Mouse (Mus musculus) retina, adult 2 months (tissue): ENCODE data around the gene Zfp777.
A peak's percentile ranks its signal among the peaks of the same experiment; 100 is the strongest.

Source experiments
- DNase-seq: peaks from one replicate; pipeline ENCODE4 v3.0.0-alpha.2; 2012; ENCODE audit warnings: low read depth, low spot score

Gene Zfp777

DNA sequence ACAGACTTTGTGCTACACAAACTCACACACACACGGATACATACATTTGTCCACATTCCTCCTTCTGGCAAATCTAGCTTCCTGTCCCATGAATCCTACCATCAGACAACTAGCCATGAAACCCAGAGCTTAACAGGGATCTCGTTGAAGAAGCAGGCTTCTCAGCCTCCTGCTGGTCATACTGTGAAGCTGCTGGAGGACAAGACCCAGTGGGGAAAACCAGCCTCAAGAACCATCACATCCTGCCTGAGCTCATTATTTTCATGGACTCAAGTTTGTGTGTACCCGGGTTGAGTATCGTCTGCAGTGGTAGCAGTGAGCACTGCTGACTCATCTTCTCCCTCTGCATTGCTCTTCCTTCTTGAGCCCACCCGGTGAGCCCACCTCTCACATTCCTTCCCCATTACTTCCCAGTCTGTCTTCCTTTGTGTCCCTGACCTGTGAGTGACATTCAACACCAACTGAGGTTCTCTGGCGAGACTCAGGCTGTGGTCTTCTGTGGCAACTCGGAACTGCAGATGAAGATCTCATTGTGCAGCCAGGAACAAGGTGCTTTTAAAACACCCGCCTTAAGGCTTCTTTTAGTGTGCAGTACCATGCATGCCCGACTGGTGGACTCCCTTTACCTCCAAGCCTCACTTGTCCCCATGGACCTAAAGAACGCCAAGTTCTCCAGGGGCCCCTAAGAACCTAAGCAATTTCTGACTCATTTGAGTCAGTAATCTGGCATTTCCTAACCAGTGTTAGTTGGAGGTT is 22.6 kb downstream of the Zfp777 start:
- DNase-seq: no peak

DNA sequence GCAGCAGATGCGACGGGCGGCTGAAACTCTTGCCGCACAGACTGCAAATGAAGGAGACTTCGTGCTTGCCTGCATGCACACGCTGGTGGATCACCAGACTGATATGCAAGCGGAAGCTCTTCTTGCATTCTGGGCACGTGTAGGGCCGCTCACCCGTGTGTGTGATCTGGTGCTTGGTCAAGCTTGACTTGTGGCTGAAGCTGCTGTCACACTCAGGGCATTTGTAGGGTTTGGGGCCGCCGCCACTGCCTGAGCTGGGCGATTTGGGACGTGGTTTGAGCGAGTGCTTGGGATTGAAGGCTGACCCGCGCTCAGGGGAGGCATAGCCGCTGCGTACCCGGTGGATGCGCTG is 23.7 kb downstream of the Zfp777 start:
- DNase-seq: no peak

DNA sequence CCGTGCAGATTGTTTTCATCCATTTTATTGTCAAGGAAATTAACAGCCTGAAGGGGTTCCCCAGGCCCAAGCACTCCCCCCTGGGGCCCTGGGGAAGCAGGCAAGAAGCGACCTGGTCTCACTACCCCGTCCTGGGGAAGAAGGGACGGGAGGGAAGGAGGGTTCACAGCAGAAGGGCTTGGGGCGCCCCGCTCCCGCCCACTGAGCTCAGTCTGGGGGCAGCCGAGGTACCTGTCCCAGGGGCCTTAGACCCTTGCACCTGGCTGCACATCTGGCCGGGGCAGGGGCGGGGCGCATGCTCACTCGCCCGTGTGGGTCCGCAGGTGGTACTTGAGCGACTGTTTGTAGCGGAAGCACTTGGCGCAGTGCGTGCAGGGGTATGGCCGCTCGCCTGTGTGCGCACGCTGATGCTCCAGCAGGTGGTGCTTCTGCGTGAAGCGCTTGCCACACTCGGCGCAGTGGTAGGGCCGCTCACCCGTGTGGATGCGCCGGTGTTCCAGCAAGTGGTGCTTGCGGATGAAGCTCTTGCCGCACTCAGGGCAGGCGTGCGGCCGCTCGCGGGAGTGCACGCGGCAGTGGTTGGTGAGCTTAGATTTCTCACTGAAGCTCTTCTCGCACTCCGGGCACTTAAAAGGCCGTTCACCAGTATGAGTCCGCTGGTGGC is 24.2 kb downstream of the Zfp777 start:
- DNase-seq: no peak

DNA sequence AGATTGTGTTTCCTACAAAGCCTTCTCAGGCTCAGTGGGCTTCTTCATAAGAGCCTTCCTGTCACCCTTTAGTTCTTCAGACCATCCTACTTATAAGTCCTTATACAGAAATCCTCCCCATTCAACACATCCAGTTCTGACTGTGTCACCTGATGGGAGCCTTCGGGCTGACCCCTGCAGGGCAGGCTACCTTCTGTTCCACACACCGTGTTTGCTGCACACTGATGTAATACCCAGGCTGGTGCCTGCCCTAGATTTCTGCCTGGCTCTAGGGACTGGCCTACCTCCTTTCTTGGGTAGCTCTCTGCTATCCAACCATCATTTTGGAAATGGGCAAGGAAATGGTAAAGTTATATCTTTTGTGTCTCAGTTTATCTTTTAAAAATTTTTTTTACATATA is 26.0 kb downstream of the Zfp777 start:
- no peak for DNase-seq

DNA sequence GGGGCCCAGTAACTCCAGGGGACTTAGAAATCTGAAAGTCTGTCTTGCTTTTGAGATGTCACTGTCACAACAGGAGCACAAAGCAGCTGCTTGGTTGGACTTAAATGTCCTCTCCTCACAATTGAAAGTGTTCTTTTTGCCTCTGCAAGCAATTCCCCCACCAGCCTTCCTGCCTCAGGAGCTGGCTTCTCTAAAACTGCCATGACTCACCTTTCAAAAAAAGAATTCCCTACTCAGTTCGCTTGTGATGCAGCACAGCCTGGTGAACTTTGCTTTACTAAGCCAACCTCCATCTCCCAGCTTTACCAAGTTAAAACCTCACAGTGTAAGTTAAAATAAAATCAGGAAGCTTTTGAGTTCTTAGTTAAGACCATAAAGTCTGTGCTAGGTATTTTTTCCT is 27.0 kb downstream of the Zfp777 start:
- DNase-seq: no peak

DNA sequence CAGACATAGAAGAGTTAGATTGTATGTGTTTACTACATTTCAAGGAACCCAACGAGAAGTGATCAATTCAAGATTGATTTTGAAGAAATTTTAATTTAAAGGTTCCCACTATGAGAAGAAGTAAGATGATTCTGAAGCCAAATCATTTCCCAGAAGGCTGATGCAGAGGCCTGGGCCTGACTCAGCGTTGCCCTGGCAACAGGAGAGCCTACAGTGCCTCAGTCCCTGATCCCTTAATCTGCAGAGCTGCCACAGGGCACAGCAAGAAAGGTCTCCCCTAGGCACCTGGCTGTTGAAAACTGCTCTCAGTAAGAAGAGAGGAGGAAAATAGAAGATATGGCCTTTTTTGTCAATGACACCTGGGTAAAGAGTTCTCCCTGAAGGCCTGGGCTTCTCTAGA is 28.7 kb downstream of the Zfp777 start:
- peak; percentile 6 for DNase-seq

DNA sequence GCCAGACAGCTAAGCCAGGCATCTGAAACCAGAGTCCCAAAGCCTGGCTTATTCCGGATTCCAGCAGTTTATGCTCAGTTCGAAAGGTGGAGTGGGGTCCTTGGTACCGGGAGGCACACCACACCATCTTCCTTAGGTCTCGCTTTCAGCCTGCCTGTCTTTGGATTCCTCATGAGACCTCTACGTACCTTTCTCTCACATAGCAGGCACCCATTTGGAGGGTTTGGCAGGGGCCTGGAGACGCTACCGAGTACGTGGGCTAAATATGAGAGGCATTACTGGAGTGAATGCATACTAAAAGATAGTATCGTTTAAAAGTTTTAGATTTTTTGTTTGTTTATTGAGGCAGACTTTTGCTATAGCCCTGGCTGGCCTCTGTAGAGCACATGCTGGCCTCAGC is 31.9 kb downstream of the Zfp777 start:
- no peak for DNase-seq

DNA sequence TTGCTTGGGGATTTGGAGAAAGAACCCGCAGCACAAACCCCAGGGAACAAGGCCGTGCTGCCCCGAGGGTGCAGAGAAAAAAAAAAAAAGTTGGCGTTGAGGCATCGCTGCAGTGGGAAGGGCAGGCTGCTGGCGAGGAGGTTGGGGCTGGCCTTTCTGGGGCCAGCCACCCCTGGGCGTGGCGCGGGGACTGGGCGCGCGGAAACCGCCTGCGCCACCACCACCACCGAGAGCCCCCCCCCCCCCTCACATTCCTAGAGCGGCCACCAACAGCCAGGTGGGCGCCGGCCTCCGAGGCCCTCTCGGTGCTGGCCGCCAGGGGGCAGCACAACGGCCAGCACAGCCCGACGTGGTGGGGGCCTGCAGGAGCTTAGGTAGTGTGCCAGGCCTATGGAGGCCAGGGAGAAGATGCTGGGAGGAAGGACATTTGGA is 32.6 kb downstream of the Zfp777 start:
- peak; percentile 63 for DNase-seq

DNA sequence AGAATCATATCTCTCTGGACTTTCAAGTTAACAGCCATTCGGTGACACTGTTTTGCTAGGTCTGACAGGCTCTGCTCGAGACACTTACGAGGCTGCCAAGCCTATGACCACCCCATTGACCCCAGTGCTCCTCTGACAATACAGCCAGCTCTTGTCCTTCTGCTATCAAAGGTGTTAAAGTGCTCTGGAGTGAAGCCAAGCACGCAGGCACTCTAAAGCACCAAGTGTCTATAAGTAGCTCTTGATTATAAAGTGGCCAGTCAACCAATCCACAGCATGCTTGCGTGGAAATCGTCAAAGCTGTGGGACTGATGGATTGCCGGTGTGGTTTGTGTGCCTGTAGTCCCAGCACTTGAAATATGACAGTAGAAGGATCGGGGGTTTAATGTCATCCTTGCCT is 38.0 kb downstream of the Zfp777 start:
- no peak for DNase-seq

DNA sequence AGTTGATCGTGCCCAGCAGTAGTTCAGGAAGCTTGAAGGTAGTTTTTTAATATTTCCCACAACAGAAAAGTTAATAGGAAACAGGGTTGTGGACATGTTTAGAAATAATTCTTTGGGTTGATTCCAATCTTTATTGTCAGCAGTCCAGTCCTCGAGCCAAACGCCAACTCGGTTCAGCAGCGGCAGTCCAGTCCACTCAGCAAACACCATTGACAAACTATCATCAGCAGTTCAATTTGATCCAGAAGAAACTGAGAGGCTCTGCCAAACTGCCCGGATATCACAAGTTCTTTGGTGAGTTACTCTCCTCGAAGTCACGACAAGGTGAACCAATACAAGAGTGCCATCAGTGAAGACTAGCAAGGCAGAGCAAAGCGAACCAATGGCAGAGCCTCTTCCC is 53.0 kb downstream of the Zfp777 start:
- no peak for DNase-seq

DNA sequence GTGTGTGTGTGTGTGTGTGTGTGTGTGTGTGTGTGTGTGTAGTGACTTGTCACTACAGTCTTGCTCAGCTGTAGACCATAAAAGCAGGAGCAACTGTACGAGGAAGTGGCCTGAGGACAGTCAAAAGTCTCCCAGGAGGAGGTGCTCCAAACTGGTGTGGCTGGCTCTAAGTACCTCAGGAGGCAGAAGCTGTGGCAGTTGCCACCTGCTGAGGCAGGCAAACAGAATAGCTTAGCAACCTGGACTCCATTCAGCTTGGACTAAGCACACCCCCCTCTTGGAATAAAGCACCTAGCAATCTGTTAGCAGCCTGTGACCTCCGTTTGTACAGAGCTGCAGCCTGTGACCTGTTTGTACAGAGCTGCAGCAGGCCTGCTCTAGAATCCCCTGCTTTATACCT is 64.8 kb downstream of the Zfp777 start:
- DNase-seq: no peak

DNA sequence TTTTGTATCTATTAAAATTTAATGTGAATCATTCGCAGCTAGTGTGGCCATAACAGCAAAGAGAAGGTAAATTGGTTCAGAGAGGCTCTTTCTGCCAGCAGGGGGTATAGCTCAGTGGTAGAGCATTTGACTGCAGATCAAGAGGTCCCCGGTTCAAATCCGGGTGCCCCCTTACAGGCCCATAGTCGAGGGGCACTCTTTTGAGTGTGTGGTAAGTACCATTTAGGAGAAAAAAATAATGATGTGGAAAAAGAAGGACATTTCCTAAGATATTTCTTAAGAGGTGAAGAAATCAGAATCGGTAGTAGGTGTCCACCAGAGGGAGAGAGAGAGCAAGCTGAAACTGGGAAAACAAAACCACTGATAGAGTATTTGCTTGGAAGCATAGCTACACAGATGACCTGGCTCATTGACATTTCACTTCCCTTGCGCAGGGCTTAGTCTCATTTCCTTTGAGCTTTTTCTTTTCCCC is 69.8 kb downstream of the Zfp777 start:
- DNase-seq: peak; percentile 28

DNA sequence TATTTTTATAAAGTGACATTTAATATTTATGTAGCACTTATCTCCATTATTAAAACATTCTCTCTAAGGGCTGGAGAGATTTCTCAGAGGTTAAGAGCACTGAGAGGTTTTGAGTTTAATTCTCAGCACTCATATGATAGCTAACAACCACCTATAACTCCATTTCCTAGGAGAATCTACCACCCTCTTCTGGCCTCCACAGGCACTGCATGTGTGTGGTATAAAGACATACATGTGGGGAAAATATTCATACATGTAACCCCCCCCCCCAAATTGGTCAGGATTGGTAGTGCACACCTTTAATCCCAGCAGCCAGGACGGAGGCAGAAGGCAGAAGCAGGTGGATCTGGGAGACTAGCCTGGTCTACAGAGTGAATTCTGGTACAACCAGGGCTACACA is 74.1 kb downstream of the Zfp777 start:
- no peak for DNase-seq
